Mouse (Mus musculus) large intestine, adult 2 months (tissue): ENCODE measurements around the gene Fdxr. TPM values are rescaled to one million over a fixed set of nuclear protein-coding genes. Genes with fewer than 3 reads are reported as not detected.

Source experiments
- DNase-seq: peaks from one replicate; pipeline ENCODE4 v3.0.0-alpha.2; 2012; ENCODE audit warnings: low read depth, low spot score
- WGBS: fragments of 180-500 bp; shearing (Covaris S2); methylation state at CpG from one replicate; pipeline ENCODE4 v1.1.7; 2018; 5-methylcytosine and 5-hydroxymethylcytosine counted together
- polyA plus RNA-seq: library from polyadenylated mRNA; depleted of rRNA; stranded (reverse); fragments of >200 nt; gene quantifications from 2 replicates; pipeline ENCODE4 v1.2.3, GENCODE M21; 2012; rRNA removed

The Fdxr gene
- 10.0 and 11.8 TPM in 2 replicates for polyA plus RNA-seq

- peak; percentile 100 for DNase-seq
- under 1% methylated on average over 42 of the region's 42 CpGs for WGBS
Measured at GRCm38 (mm10) chr11:115276780-115277603, at the start of gene Fdxr. Gene Fdxr, minus strand, starts transcription at chr11:115277050.

GRCm38 (mm10) chr11:115323354-115323753 is 46.5 kb upstream of the Fdxr start:
- no peak for DNase-seq
- WGBS, result 21% methylated on average over 32 of the region's 32 CpGs

GRCm38 (mm10) chr11:115321906-115322693 is 45.2 kb upstream of the Fdxr start, which contains the start of gene Ush1g:
Gene Ush1g, minus strand, starts transcription at chr11:115322041.
- DNase-seq, result no peak
- 4% methylated on average over 34 of the region's 35 CpGs for WGBS

GRCm38 (mm10) chr11:115319704-115320383 is 43.0 kb upstream of the Fdxr start:
- 11% methylated on average over 18 of the region's 18 CpGs for WGBS
- DNase-seq, result no peak

GRCm38 (mm10) chr11:115318245-115319027 is 41.6 kb upstream of the Fdxr start:
- 8% methylated on average over 63 of the region's 63 CpGs for WGBS
- DNase-seq, result no peak

GRCm38 (mm10) chr11:115317204-115317603 is 40.4 kb upstream of the Fdxr start:
- WGBS, result 59% methylated on average over 7 of the region's 7 CpGs
- no peak for DNase-seq

- DNase-seq, result no peak
- WGBS, result 22% methylated on average over 2 of the region's 2 CpGs
Measured at GRCm38 (mm10) chr11:115314249-115314648, 37.4 kb upstream of the Fdxr start.

GRCm38 (mm10) chr11:115308781-115309180 is 31.9 kb upstream of the Fdxr start:
- whole genome bisulfite sequencing, result 20% methylated on average over 1 of the region's 1 CpGs
- DNase-seq, result no peak

GRCm38 (mm10) chr11:115306863-115307262 is 30.0 kb upstream of the Fdxr start, which contains the start of gene Otop2:
Gene Otop2, plus strand, starts transcription at chr11:115307163.
- DNase-seq, result no peak

GRCm38 (mm10) chr11:115303167-115303566 is 26.3 kb upstream of the Fdxr start:
- 37% methylated on average over 8 of the region's 8 CpGs for WGBS
- no peak for DNase-seq

More at GRCm38 (mm10) chr11:115306863-115307262, 30.0 kb upstream of the Fdxr start, which contains the start of gene Otop2:
- WGBS, result 36% methylated on average over 8 of the region's 8 CpGs

- DNase-seq, result no peak
- 69% methylated on average over 2 of the region's 2 CpGs for WGBS
Measured at GRCm38 (mm10) chr11:115301351-115301750, 24.5 kb upstream of the Fdxr start.

GRCm38 (mm10) chr11:115300745-115301144 is 23.9 kb upstream of the Fdxr start:
- DNase-seq, result no peak
- 82% methylated on average over 4 of the region's 4 CpGs for WGBS

GRCm38 (mm10) chr11:115298160-115298559 is 21.3 kb upstream of the Fdxr start:
- 80% methylated on average over 8 of the region's 8 CpGs for WGBS
- DNase-seq, result no peak

GRCm38 (mm10) chr11:115297214-115297826 is 20.5 kb upstream of the Fdxr start, which contains the start of gene Fads6:
Gene Fads6, minus strand, starts transcription at chr11:115297663.
- WGBS, result 1% methylated on average over 44 of the region's 44 CpGs
- DNase-seq, result no peak

- 35% methylated on average over 21 of the region's 21 CpGs for WGBS
- no peak for DNase-seq
Measured at GRCm38 (mm10) chr11:115296471-115297210, 19.8 kb upstream of the Fdxr start.

GRCm38 (mm10) chr11:115295939-115296338 is 19.1 kb upstream of the Fdxr start:
- 87% methylated on average over 11 of the region's 11 CpGs for WGBS
- no peak for DNase-seq

- WGBS, result 52% methylated on average over 14 of the region's 14 CpGs
- no peak for DNase-seq
Measured at GRCm38 (mm10) chr11:115292631-115293375, 16.0 kb upstream of the Fdxr start.
